Mouse (Mus musculus): ENCODE results near the gene Dnmt3l. TPM values are rescaled to one million over a fixed set of nuclear protein-coding genes. Genes with fewer than 3 reads are reported as not detected.

Dnmt3l gene
- polyA plus RNA-seq, 1 experiment from 2014 or later: 0.31 TPM

GRCm38 (mm10) chr10:78042697-78043405 is 1.1 kb downstream of the Dnmt3l start:
- Histone ChIP-seq H3K4me3 (replicated peaks) (peak overlapping the region; percentile 21), H3K27ac (no peak overlapping the region), H3K4me2 (replicated peaks) (peak overlapping the region; percentile 63), H3K9me3 (no peaks in the 10 kb centered on the region), H3K27me3 (replicated peaks) (0 out of 2 replicates have a peak, but pooled peaks cover 6% of the 10 kb centered on the region), H3K4me1 (replicated peaks) (peaks cover 10% of the 10 kb centered on the region), H3K9ac (peak overlapping the region; percentile 14; the same call in 1 of the 2 replicates), H3K36me3 (no peaks in the 10 kb centered on the region)
- 66% methylated on average over 13 of the region's 14 CpGs for WGBS
- ATAC-seq: peak; percentile 50

- peak within 1 kb of the TSS; percentile 63 for H3K4me2 ChIP-seq (replicated peaks)
- 3% methylated on average over 27 of the region's 27 CpGs for WGBS
- H3K27ac ChIP-seq: no peak within 1 kb of the TSS
- 0 out of 2 replicates have a peak, but pooled peaks cover 6% of the 10 kb centered on the region for H3K27me3 ChIP-seq (replicated peaks)
- H3K9ac ChIP-seq: peak within 1 kb of the TSS; percentile 14
- H3K9me3 ChIP-seq: no peaks in the 10 kb centered on the region
- H3K36me3 ChIP-seq: no peaks in the 10 kb centered on the region
- peak within 1 kb of the TSS; percentile 21 for H3K4me3 ChIP-seq (replicated peaks)
- ATAC-seq: peak; percentile 85
- peaks cover 10% of the 10 kb centered on the region for H3K4me1 ChIP-seq (replicated peaks)
These were observed 1.7 kb downstream of the Dnmt3l start, which contains the start of gene Aire for GRCm38 (mm10) chr10:78043406-78043836. Gene Aire, minus strand, starts transcription at chr10:78043610.

- Histone ChIP-seq H3K4me2 (replicated peaks) (no peak overlapping the region), H3K27ac (no peak overlapping the region), H3K4me3 (replicated peaks) (no peak overlapping the region), H3K4me1 (replicated peaks) (peaks cover 10% of the 10 kb centered on the region), H3K9me3 (no peaks in the 10 kb centered on the region), H3K27me3 (replicated peaks) (0 out of 2 replicates have a peak, but pooled peaks cover 6% of the 10 kb centered on the region), H3K36me3 (no peaks in the 10 kb centered on the region), H3K9ac (no peak overlapping the region)
- ATAC-seq: no peak
- 75% methylated on average over 1 of the region's 1 CpGs for WGBS
These were observed 2.8 kb downstream of the Dnmt3l start for GRCm38 (mm10) chr10:78044531-78044930.

GRCm38 (mm10) chr10:78046388-78046787 is 4.6 kb downstream of the Dnmt3l start:
- Histone ChIP-seq H3K27me3 (replicated peaks) (0 out of 2 replicates have a peak, but pooled peaks cover 6% of the 10 kb centered on the region), H3K27ac (no peak overlapping the region), H3K9me3 (no peaks in the 10 kb centered on the region), H3K4me2 (replicated peaks) (no peak overlapping the region), H3K4me1 (replicated peaks) (peaks cover 10% of the 10 kb centered on the region), H3K4me3 (replicated peaks) (no peak overlapping the region), H3K36me3 (no peaks in the 10 kb centered on the region), H3K9ac (no peak overlapping the region)
- ATAC-seq: no peak
- WGBS: 83% methylated on average over 4 of the region's 4 CpGs

GRCm38 (mm10) chr10:78048061-78048730 is 6.4 kb downstream of the Dnmt3l start:
- H3K9me3 ChIP-seq: no peaks in the 10 kb centered on the region
- ATAC-seq: no peak
- 0 out of 2 replicates have a peak, but pooled peaks cover 2% of the 10 kb centered on the region for H3K27me3 ChIP-seq (replicated peaks)
- 79% methylated on average over 9 of the region's 10 CpGs for WGBS
- H3K4me1 ChIP-seq (replicated peaks): peaks cover 6% of the 10 kb centered on the region
- no peak overlapping the region for H3K27ac ChIP-seq
- no peak overlapping the region for H3K9ac ChIP-seq
- no peak overlapping the region for H3K4me3 ChIP-seq (replicated peaks)
- no peak overlapping the region for H3K4me2 ChIP-seq (replicated peaks)
- no peaks in the 10 kb centered on the region for H3K36me3 ChIP-seq

- Histone ChIP-seq H3K4me3 (replicated peaks) (no peak overlapping the region), H3K9me3 (no peaks in the 10 kb centered on the region), H3K4me1 (replicated peaks) (no peaks in the 10 kb centered on the region), H3K27ac (no peak overlapping the region), H3K4me2 (replicated peaks) (no peak overlapping the region), H3K9ac (no peak overlapping the region), H3K36me3 (no peaks in the 10 kb centered on the region), H3K27me3 (replicated peaks) (no peaks in the 10 kb centered on the region)
- no peak for ATAC-seq
- WGBS: 51% methylated on average over 11 of the region's 11 CpGs
These were observed 7.8 kb downstream of the Dnmt3l start for GRCm38 (mm10) chr10:78049519-78050035.

GRCm38 (mm10) chr10:78054633-78055565 is 13.2 kb downstream of the Dnmt3l start:
- no peak overlapping the region for H3K4me2 ChIP-seq (replicated peaks)
- ATAC-seq: 0 out of 2 replicates have a peak, but pooled peaks have one; percentile 23
- H3K27me3 ChIP-seq (replicated peaks): no peaks in the 10 kb centered on the region
- 60% methylated on average over 19 of the region's 19 CpGs for WGBS
- H3K27ac ChIP-seq: no peak overlapping the region
- H3K4me3 ChIP-seq (replicated peaks): no peak overlapping the region
- H3K4me1 ChIP-seq (replicated peaks): no peaks in the 10 kb centered on the region
- H3K36me3 ChIP-seq: no peaks in the 10 kb centered on the region
- H3K9ac ChIP-seq: no peak overlapping the region
- H3K9me3 ChIP-seq: no peaks in the 10 kb centered on the region

GRCm38 (mm10) chr10:78057056-78057455 is 15.3 kb downstream of the Dnmt3l start:
- H3K4me1 ChIP-seq (replicated peaks): no peaks in the 10 kb centered on the region
- no peak overlapping the region for H3K27ac ChIP-seq
- H3K9me3 ChIP-seq: no peaks in the 10 kb centered on the region
- no peak overlapping the region for H3K9ac ChIP-seq
- no peaks in the 10 kb centered on the region for H3K27me3 ChIP-seq (replicated peaks)
- ATAC-seq: no peak
- 87% methylated on average over 8 of the region's 8 CpGs for WGBS
- H3K36me3 ChIP-seq: no peaks in the 10 kb centered on the region
- H3K4me3 ChIP-seq (replicated peaks): no peak overlapping the region
- H3K4me2 ChIP-seq (replicated peaks): no peak overlapping the region

GRCm38 (mm10) chr10:78063122-78063521 is 21.4 kb downstream of the Dnmt3l start:
- 78% methylated on average over 9 of the region's 9 CpGs for WGBS

GRCm38 (mm10) chr10:78067226-78067625 is 25.5 kb downstream of the Dnmt3l start:
- Histone ChIP-seq H3K27ac (no peak overlapping the region), H3K4me3 (replicated peaks) (no peak overlapping the region), H3K27me3 (replicated peaks) (peaks cover 8% of the 10 kb centered on the region; the same call in 1 of the 2 replicates), H3K9ac (no peak overlapping the region), H3K9me3 (no peaks in the 10 kb centered on the region), H3K4me2 (replicated peaks) (no peak overlapping the region), H3K4me1 (replicated peaks) (peaks cover 12% of the 10 kb centered on the region), H3K36me3 (no peaks in the 10 kb centered on the region)
- 26% methylated on average over 4 of the region's 4 CpGs for WGBS
- ATAC-seq: peak; percentile 34

More at GRCm38 (mm10) chr10:78063122-78063521, 21.4 kb downstream of the Dnmt3l start:
- Histone ChIP-seq H3K36me3 (no peaks in the 10 kb centered on the region), H3K27me3 (replicated peaks) (peaks cover 4% of the 10 kb centered on the region; the same call in 1 of the 2 replicates), H3K9ac (no peak overlapping the region), H3K27ac (no peak overlapping the region), H3K4me3 (replicated peaks) (no peak overlapping the region), H3K9me3 (no peaks in the 10 kb centered on the region), H3K4me1 (replicated peaks) (peaks cover 4% of the 10 kb centered on the region; the same call in 1 of the 2 replicates), H3K4me2 (replicated peaks) (no peak overlapping the region)
- no peak for ATAC-seq

GRCm38 (mm10) chr10:78068541-78068940 is 26.8 kb downstream of the Dnmt3l start:
- Histone ChIP-seq H3K36me3 (no peaks in the 10 kb centered on the region), H3K27ac (no peak overlapping the region), H3K4me3 (replicated peaks) (peak overlapping the region; percentile 70), H3K4me1 (replicated peaks) (peaks cover 12% of the 10 kb centered on the region), H3K9ac (peak overlapping the region; percentile 28; the same call in 1 of the 2 replicates), H3K4me2 (replicated peaks) (peak overlapping the region; percentile 98), H3K9me3 (no peaks in the 10 kb centered on the region), H3K27me3 (replicated peaks) (peaks cover 8% of the 10 kb centered on the region; the same call in 1 of the 2 replicates)
- 0 out of 2 replicates have a peak, but pooled peaks have one; percentile 4 for ATAC-seq
- 14% methylated on average over 11 of the region's 11 CpGs for WGBS
